Mouse (Mus musculus) frontal cortex, adult (tissue): ENCODE data around the gene Ppard.
"Not testable (repeated sequence)": the region's sequence is repeated elsewhere in the genome, so short reads cannot be mapped to it uniquely, and the experiment has no call there.

Experiments used
- ATAC-seq: cut with Nextera tagmentation; 2 replicates; pipeline ENCODE4 v1.9.2; 2017; ENCODE audit warnings: mild to moderate bottlenecking, moderate library complexity, mixed read lengths; ENCODE audit not compliant: low TSS enrichment

Gene Ppard

DNA sequence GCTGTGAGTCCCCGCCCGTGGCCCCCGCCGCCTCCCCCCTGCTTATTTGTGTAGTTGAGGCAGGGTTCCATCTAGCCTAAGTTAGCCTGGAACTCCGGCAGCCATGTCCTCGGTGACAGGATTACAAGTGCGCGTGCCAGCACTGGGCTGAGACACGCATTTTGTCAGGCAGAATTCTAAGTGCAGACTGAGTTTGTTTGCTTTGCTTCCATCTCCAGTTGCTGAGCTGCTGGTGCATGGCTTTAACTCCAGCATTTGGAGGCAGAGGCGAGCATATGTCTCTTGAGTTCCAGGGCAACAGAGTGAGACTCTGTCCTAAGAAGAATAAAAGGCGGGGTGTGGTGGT lies 81.4 kb downstream of the Ppard start:
- peak; percentile 31 for ATAC-seq

DNA sequence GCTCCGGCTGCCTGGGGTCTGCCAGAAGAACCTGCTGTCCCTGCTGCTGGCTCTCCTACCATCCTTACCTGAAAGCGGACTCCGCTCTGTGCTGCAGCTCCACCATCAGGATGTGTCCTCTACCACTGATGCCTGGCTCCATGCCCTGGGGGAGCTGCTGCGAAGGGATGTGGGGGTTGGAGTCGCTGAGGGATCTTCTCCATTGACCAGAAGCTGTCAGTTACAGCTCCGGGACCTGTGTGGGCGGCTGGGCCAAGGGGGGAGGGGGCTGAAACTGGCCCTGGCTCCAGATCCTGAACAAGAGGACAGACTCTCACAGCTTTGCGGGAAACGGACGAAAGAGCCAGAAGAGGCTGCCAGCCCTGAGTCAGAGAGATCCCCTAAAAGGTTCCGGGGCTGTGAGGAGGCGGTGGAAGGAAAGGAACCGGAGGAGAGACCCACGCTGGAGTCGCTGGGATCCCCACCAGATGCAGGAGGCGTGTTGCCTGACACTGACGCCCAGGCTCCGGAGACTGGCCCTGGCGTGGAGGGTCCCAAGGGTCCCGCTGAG lies 83.2 kb downstream of the Ppard start:
- no peak for ATAC-seq

DNA sequence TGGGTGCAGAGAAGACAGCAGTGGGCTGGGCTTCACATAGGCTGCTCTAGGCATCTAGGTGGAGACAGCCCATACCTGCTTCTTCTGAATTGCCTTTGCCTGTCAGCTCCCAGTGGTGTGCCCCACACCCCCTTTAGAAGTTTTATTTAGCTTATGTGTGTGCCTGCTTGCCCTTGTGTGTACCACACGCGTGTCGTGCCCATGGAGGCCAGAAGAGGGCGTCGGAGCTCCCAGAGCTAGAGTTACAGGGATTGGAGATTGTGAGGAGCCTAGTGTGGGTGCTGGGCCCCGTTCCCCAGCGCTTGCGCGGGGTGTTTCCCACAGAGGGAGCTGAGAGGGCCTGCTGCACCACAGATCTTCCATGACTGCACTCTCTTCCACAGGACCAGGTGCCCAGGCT lies 84.0 kb downstream of the Ppard start:
- ATAC-seq = no peak

DNA sequence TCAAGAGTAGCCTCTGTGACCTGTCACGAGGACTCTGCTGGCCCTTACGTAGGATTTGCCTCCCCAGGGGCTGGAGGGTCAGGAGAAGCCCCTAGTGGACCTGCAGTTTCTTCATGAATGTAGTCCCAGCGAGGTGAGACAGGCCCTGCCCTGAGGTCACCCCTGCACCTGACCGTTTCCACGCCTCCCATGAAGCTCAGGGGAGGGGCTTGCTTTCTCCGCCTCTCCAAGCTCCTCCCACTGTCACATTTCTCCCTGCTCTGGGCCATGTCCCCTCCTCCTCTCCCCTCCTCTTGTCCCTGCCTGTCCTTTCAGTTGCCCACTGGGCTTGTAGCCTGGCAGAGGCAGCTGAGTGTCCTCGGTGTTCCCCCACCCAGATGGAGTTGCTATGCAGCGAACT lies 84.6 kb downstream of the Ppard start:
- ATAC-seq = no peak

DNA sequence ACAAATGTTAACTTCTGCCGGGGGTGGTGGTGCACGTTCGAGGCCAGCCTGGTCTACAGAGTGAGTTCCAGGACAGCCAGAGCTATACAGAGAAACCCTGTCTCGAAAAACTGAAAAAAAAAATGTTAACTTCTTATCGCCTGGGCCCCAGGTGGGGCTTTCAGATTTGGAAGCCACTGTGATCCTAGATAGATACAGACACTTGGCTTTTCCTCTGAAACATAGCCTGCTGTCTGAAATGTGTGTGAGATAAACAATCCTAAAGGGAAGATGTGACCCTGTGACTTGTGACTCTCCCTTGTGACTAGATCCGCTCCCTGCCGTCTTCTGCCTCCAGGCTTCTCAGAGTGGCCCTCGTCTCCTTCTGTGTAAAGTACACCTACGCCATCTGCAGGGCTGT lies 85.2 kb downstream of the Ppard start:
- no peak for ATAC-seq

- ATAC-seq = no peak
Observed at GRCm38 (mm10) chr17:28321700-28322099, 89.2 kb downstream of the Ppard start.

DNA sequence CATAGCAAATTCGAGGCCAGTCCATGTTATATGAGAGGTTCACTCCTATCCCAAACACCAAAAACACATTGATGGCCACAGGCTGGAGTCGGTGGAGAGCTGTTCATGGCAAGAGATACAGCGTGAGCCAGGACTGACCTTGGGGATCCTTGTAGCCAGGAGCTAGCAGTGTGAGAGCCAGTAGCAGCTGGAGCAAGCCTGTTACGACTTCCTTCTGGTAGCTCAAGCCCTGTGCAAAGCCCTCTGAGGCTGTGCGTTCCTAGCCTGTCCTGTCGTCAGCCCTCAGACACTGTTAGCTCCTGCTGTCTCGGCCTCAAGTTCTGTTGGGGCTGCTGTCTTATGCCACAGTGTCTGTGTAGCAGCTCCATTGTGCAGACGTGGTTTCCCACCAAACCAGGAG lies 91.3 kb downstream of the Ppard start:
- no peak for ATAC-seq

GRCm38 (mm10) chr17:28324416-28324815 lies 91.9 kb downstream of the Ppard start:
- ATAC-seq = not testable (repeated sequence)

DNA sequence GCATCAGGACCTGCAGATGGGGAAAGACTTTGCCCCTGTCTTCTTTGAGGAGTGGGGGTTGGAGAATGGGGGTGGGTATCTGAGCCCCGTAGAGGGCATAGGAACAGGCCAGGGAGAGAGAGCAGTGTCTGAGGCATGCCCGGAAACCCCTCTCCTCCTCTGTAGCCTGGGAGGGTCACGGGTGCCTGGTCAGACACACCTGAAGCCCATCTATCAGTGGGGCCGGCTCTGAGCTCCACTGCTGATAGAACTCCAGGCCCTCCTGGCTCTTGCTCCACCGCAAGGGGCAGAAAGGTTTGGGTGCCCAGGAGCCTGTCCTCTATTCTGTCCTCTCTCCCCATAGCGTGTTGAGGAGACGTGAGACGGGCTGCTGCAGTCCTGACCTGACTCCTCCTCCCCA lies 93.3 kb downstream of the Ppard start:
- ATAC-seq = no peak

GRCm38 (mm10) chr17:28326951-28327350 lies 94.5 kb downstream of the Ppard start:
- no peak for ATAC-seq

DNA sequence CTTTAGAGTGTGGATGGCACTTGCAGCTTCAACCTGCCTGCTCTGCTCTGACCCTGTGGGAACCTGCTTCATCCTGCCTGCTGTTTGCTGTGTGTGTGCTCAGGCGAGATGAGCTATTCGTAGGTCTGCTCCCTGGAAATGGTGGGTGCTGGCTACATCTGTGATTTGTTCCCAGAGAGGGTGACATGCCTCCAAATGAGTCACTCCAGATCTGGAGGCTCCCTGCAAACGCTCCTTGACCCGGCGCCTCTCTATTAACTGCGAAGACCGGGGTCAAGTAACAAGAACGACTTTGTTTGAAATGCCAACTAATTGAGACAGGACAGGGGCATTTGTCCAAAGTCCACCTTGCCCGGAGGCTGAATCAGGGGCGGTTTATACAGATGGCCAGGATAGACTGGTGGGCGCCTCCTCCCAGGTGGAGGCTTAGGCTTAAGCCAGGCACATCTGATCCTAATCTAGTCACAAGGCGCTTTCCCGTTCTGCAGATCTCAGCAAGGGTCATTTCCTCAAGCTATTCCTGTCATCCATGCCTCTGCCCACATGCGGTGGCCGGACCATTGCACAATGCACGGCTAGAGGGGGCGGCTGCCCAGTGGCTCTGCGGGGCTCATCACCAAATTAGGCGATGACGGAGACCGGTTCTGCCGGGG lies 95.3 kb downstream of the Ppard start:
- ATAC-seq = peak; percentile 39; the same call in 1 of the 2 replicates

DNA sequence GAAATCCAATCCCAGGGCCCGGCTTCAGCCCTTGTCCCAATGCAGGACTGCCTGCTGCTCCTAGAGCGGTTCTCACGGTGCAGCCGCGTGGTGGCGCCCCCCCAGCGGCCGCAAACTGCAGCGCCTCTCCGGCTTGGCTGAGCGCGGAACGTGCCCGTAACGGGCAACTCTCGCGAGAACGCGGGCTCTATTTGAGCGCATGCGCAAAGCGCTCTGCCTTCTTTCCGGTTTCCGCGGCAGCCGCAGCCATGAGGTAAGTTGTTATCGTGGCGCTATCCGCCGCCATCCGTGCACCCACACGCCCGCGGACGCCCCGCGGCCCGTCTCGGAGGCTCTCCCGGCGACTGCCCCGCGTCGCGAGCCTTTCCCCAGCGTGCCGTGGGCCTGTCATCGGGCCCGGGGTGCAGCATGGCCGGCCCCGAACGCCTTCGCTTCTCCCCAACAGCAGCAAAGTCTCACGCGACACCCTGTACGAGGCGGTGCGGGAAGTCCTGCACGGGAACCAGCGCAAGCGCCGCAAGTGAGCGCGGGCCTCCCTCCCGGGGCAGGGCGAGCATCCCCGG lies 95.9 kb downstream of the Ppard start, which contains the start of gene Rpl10a:
Rpl10a (plus strand) TSS at position 106 of the 563 bp plus-strand sequence.
- ATAC-seq = peak; percentile 89

GRCm38 (mm10) chr17:28328946-28329345 lies 96.4 kb downstream of the Ppard start:
- peak; percentile 3; the same call in 1 of the 2 replicates for ATAC-seq

DNA sequence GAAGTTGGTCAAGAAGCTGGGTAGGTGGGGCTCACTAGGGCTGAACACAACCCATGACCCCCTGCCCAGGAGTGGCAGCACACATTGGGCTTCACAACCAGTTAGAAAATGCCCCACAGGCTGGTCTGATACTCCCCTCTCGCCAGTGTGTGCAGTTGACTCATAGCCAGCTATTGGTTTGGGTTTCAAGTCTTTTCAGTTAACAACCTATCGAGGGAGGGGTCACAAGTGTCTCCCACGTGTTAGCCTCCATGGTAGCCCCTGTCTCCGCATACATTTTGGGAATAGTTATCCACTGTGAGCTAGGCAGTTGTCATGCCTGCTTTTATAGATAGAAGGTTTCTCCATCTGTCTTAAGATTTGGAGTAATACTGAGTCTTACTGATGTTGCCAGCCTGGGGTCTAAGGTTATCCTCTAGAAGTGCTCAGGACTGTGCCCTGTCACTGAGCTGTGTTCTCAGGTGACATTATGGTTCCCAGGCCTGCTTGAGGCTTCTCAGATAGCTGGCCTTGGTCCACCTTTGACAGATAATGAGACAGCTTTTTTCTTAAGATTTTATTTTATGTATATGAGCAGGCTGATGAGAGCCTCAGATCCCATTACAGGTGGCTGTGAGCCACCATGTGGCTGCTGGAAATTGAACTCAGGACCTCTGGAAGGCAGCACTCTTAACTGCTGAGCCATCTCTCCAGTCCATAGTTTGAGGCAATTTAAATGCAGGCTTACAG lies 97.2 kb downstream of the Ppard start:
- no peak for ATAC-seq

- no peak for ATAC-seq
Observed at GRCm38 (mm10) chr17:28330232-28330546, 97.7 kb downstream of the Ppard start.

DNA sequence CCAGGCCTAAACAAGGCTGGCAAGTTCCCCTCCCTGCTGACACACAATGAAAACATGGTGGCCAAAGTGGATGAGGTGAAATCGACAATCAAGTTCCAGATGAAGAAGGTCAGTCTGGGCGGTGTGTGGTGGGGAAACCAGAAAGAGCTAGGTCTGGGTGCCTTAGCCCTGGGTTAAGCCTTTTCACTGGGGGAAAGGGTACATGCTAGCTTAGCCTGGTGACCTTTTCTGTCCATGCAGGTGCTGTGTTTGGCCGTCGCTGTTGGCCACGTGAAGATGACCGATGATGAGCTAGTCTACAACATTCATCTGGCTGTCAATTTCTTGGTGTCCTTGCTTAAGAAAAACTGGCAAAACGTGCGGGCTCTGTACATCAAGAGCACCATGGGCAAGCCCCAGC lies 98.1 kb downstream of the Ppard start:
- ATAC-seq = not testable (repeated sequence)

DNA sequence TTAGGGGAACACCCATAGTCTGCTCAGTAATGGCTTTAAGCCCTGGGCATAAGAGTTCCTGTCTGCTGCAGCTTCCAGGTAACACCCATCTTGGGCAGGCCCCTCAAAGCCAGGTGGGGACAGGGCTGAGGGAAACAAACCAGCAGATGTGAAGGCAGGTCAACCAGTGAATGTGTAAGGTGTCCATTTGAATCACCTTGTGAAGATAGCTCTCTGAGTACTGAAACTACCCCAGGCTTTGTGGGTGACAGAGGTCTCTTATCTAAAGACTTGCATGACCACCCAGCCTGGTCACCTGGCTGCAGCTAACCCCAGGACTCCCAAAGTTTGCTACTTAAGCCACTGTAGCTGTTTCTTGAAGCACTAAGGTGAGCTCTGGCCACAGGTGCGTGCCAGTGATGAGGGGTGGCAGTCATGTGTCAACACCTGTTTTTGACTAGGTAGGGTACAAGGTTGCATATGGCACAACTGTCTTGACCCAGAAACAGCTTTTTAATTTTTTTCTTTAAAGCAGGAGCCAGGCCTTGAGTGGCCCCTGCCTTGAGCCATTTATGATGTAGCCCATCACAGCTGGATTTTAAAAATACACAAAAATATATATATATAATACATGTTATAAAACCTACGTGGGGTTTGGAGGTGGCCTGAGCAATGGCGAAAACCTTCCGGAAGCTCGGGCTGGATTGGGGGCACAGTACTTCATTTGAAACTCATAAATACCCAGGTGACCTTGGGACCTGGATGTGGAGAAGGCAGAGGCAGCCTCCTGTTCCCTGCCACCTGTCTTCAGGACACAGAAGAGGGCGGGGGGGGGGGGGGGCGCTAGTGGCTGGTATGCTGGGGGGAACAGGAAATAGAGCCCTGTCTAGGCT lies 99.0 kb downstream of the Ppard start:
- no peak for ATAC-seq

- no peak for ATAC-seq
Observed at GRCm38 (mm10) chr17:28332113-28332914, 99.8 kb downstream of the Ppard start.

- no peak for ATAC-seq
Observed at GRCm38 (mm10) chr17:28332915-28333546, 100.5 kb downstream of the Ppard start.

DNA sequence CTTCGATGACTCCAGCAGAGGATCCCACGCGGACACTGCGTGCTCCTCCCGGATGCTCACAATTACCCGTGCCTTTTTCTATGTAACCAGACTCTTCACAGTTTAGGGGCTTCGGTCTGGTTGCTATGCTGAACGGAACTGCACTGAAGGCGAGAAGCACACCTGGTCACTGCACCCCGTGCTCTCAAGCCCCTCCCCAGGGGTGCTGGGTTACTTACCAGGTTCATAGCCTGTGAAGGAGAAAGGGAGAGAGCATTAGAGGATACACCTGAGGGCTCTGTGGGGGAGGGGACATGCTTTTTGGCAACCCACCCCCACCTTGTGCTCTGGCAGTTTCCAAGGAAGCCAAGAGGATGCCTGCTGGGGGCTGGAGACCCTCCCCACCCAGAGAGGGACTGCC lies 102.8 kb downstream of the Ppard start:
- ATAC-seq = no peak

GRCm38 (mm10) chr17:28337547-28337946 lies 105.0 kb downstream of the Ppard start:
- no peak for ATAC-seq
